Comparison of ENCODE assay signal across 9 mouse cellular contexts in the genomic region with DNA sequence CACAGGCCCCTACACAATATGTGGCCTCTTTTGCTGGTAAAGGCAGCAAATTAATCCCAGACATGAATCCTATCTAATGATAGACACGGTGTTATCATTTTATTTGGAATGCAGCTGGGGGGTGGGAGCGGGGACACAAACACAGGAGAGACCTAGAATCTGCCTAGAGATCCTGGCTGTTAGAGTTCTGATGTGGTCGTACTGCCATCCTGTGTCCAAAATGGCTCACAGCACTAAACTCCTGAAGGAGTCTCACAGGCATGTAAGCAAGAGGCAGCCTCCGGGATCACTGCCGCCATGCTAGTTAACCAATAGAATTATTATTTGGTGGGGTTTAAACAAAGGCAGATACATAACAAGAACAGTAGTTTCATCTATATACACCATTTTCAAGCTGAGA. TPM values are rescaled to one million over a fixed set of nuclear protein-coding genes. Genes with fewer than 3 reads are reported as not detected.
DNase-seq lines count a peak whose midpoint lies in the region; ATAC-seq and TF ChIP-seq lines count a peak whose summit lies in the region.
"Had no signal": no experiment of that assay in that cellular context is flagged by ENCODE, and none has a peak within 500 bp of the region (broad histone marks: within the 10 kb centered on the region; RNA-seq: fewer than 3 reads in every experiment).

No protein-coding gene starts in this region.

- no peak overlapping the region for H3K4me3 ChIP-seq in embryonic facial prominence, embryonic 12.5 days
- no peak overlapping the region for H3K4me3 ChIP-seq in hindbrain, embryonic 14.5 days (replicated peaks; ENCODE audit: low read length)
- H3K4me3 ChIP-seq in left cerebral cortex, adult 2 months, result no peak overlapping the region
- no peak overlapping the region for H3K4me3 ChIP-seq in midbrain, embryonic 12.5 days
- H3K4me3 ChIP-seq: limb, embryonic 15.5 days had no signal

- H3K27ac ChIP-seq in embryonic facial prominence, embryonic 12.5 days, result no peak overlapping the region
- H3K27ac ChIP-seq in hindbrain, embryonic 14.5 days, result no peak overlapping the region
- H3K27ac ChIP-seq in left cerebral cortex, adult 2 months, result no peak overlapping the region
- H3K27ac ChIP-seq in midbrain, embryonic 12.5 days (replicated peaks), result no peak overlapping the region
- H3K27ac ChIP-seq: limb, embryonic 15.5 days had no signal

- H3K9ac ChIP-seq in embryonic facial prominence, embryonic 12.5 days, result no peak overlapping the region
- H3K9ac ChIP-seq in hindbrain, embryonic 14.5 days, result no peak overlapping the region
- no peak overlapping the region for H3K9ac ChIP-seq in midbrain, embryonic 12.5 days (replicated peaks)
- H3K9ac ChIP-seq: limb, embryonic 15.5 days had no signal

- H3K4me2 ChIP-seq in embryonic facial prominence, embryonic 12.5 days (replicated peaks), result peak overlapping the region; percentile 28; the same call in 1 of the 2 replicates
- peak overlapping the region; percentile 18; the same call in 1 of the 2 replicates for H3K4me2 ChIP-seq in hindbrain, embryonic 14.5 days (replicated peaks)
- no peak overlapping the region for H3K4me2 ChIP-seq in midbrain, embryonic 12.5 days (replicated peaks)
- H3K4me2 ChIP-seq: limb, embryonic 15.5 days had no signal

- 18% methylated on average over 5 of the region's 5 CpGs for WGBS in embryonic facial prominence, embryonic 12.5 days
- WGBS in hindbrain, embryonic 14.5 days, result 18% methylated on average over 5 of the region's 5 CpGs
- WGBS in midbrain, embryonic 12.5 days, result 22% methylated on average over 5 of the region's 5 CpGs

- intact Hi-C loops in left cerebral cortex, adult 2 months (cut with DNase I), result loop anchor here (1.0 to 10.0 kb wide), 6 partner anchors 85 to 1470 kb away; a partner anchor contains a TSS

- DNase-seq in cerebellum, adult 18-20 months, result peak; percentile 28 to 34
- DNase-seq in cerebellum, adult 11 months, result no peak
- peak; percentile 82 for DNase-seq in Muller cell, postnatal 12 days (ENCODE audit: inconsistent ontology term)
- peak; percentile 83 for DNase-seq in hindbrain, embryonic 14.5 days (ENCODE audit: low spot score)
- DNase-seq in left cerebral cortex, adult 2 months (ENCODE audit: extremely low spot score in 1 of 2, low spot score in 2 of 2), result peak; percentile 50 to 51
- peak; percentile 55 for DNase-seq in testis, postnatal 10 days (ENCODE audit: low spot score)

- H3K36me3 ChIP-seq in embryonic facial prominence, embryonic 12.5 days, result no peaks in the 10 kb centered on the region
- H3K36me3 ChIP-seq in hindbrain, embryonic 14.5 days (replicated peaks; ENCODE audit: control insufficient read depth, insufficient read depth), result no peaks in the 10 kb centered on the region
- no peaks in the 10 kb centered on the region for H3K36me3 ChIP-seq in midbrain, embryonic 12.5 days
- H3K36me3 ChIP-seq: limb, embryonic 15.5 days had no signal

- no peaks in the 10 kb centered on the region for H3K4me1 ChIP-seq in embryonic facial prominence, embryonic 12.5 days
- H3K4me1 ChIP-seq in hindbrain, embryonic 14.5 days (replicated peaks; ENCODE audit: control insufficient read depth, insufficient read depth, low read length), result no peaks in the 10 kb centered on the region
- H3K4me1 ChIP-seq in midbrain, embryonic 12.5 days, result no peaks in the 10 kb centered on the region

- peak; percentile 71 for TF ChIP-seq CTCF in left cerebral cortex, adult 2 months (IDR thresholded peaks at IDR 0.05)

- ATAC-seq in embryonic facial prominence, embryonic 12.5 days (ENCODE audit: insufficient number of reproducible peaks, insufficient read depth, low FRiP score, low TSS enrichment), result peak; percentile 74; the same call in 1 of the 2 replicates
- peak; percentile 92 for ATAC-seq in hindbrain, embryonic 14.5 days (ENCODE audit: low FRiP score)
- ATAC-seq in midbrain, embryonic 12.5 days (ENCODE audit: low FRiP score, low read depth), result peak; percentile 77; the same call in 1 of the 2 replicates

- H3K27me3 ChIP-seq in embryonic facial prominence, embryonic 12.5 days, result no peaks in the 10 kb centered on the region
- no peaks in the 10 kb centered on the region for H3K27me3 ChIP-seq in hindbrain, embryonic 14.5 days (ENCODE audit: control insufficient read depth, insufficient read depth, low read length)
- H3K27me3 ChIP-seq in midbrain, embryonic 12.5 days, result no peaks in the 10 kb centered on the region
- H3K27me3 ChIP-seq: limb, embryonic 15.5 days had no signal

- no peaks in the 10 kb centered on the region for H3K9me3 ChIP-seq in embryonic facial prominence, embryonic 12.5 days
- H3K9me3 ChIP-seq in hindbrain, embryonic 14.5 days (ENCODE audit: control insufficient read depth, low read length), result no peaks in the 10 kb centered on the region
- no peaks in the 10 kb centered on the region for H3K9me3 ChIP-seq in midbrain, embryonic 12.5 days
- H3K9me3 ChIP-seq: limb, embryonic 15.5 days had no signal

RNA-seq across cellular contexts. Expression of a gene that starts 10.5 kb away (rescaled TPM):
- polyA plus RNA-seq in embryonic facial prominence, embryonic 12.5 days (2016; fragmentation: Nextera tagmentation; extraction: Ambion mirVana), result 232 and 233 TPM in 2 replicates
- polyA plus RNA-seq in hindbrain, embryonic 14.5 days (2014; fragmentation: Nextera tagmentation; extraction: Ambion mirVana), result 132 and 145 TPM in 2 replicates
- 10 to 100 TPM; 62.4 to 78.7 TPM for total RNA-seq in left cerebral cortex, adult 2 months (2021)
- 215 and 217 TPM in 2 replicates for polyA plus RNA-seq in midbrain, embryonic 12.5 days (2016; fragmentation: Nextera tagmentation; extraction: Ambion mirVana)

RNA-seq across cellular contexts. Expression of a gene that starts 28.2 kb away (rescaled TPM):
- 228 and 234 TPM in 2 replicates for polyA plus RNA-seq in embryonic facial prominence, embryonic 12.5 days (2016; fragmentation: Nextera tagmentation; extraction: Ambion mirVana)
- polyA plus RNA-seq in hindbrain, embryonic 14.5 days (2014; fragmentation: Nextera tagmentation; extraction: Ambion mirVana), result 279 and 292 TPM in 2 replicates
- 10 to 100 TPM; 85.3 to 87.5 TPM for total RNA-seq in left cerebral cortex, adult 2 months (2021)
- 268 and 274 TPM in 2 replicates for polyA plus RNA-seq in midbrain, embryonic 12.5 days (2016; fragmentation: Nextera tagmentation; extraction: Ambion mirVana)

RNA-seq across cellular contexts. Expression of a gene that starts 31.1 kb away (rescaled TPM):
- 1.3 and 1.7 TPM in 2 replicates for polyA plus RNA-seq in embryonic facial prominence, embryonic 12.5 days (2016; fragmentation: Nextera tagmentation; extraction: Ambion mirVana)
- polyA plus RNA-seq in hindbrain, embryonic 14.5 days (2014; fragmentation: Nextera tagmentation; extraction: Ambion mirVana), result 0.09 TPM in 1 of 2 replicates, not detected in the other
- under 1 TPM; 0.37 to 0.48 TPM for total RNA-seq in left cerebral cortex, adult 2 months (2021)
- 0.11 and 0.13 TPM in 2 replicates for polyA plus RNA-seq in midbrain, embryonic 12.5 days (2016; fragmentation: Nextera tagmentation; extraction: Ambion mirVana)
